Mouse (Mus musculus): Measurements from ENCODE around the gene Tep1. TPM values are rescaled to one million over a fixed set of nuclear protein-coding genes. Genes with fewer than 3 reads are reported as not detected.
"Not testable (repeated sequence)": the region's sequence is repeated elsewhere in the genome, so short reads cannot be mapped to it uniquely, and the experiment has no call there.

The Tep1 gene
- polyA plus RNA-seq (2015; fragmentation: Nextera tagmentation; extraction: Ambion mirVana), result 9.7 and 11.5 TPM in 2 replicates

GRCm38 (mm10) chr14:50869889-50870804 is at the start of gene Tep1:
Gene Tep1 (minus strand): TSS chr14:50870560.
- H3K9ac ChIP-seq (ENCODE audit: low read length), result peak within 1 kb of the TSS; percentile 79
- peak; percentile 91 for ATAC-seq (ENCODE audit: insufficient read depth, low FRiP score)
- peak within 1 kb of the TSS; percentile 87 for H3K27ac ChIP-seq (ENCODE audit: low read length)
- peak within 1 kb of the TSS; percentile 66 for H3K4me2 ChIP-seq (ENCODE audit: low read depth, low read length)
- H3K4me3 ChIP-seq (replicated peaks; ENCODE audit: low read length), result peak within 1 kb of the TSS; percentile 68
- WGBS, result 5% methylated on average over 32 of the region's 32 CpGs
- no peaks in the 10 kb centered on the region for H3K9me3 ChIP-seq (replicated peaks; ENCODE audit: control insufficient read depth, low read length)
- 0 out of 2 replicates have a peak, but pooled peaks cover 3% of the 10 kb centered on the region for H3K4me1 ChIP-seq (ENCODE audit: control insufficient read depth, insufficient read depth, low read length)
- no peaks in the 10 kb centered on the region for H3K27me3 ChIP-seq (ENCODE audit: control insufficient read depth, insufficient read depth, low read length)
- H3K36me3 ChIP-seq (ENCODE audit: control insufficient read depth, insufficient read depth, low read length), result no peaks in the 10 kb centered on the region; the same call in 1 of the 2 replicates

- Histone ChIP-seq H3K9me3 (replicated peaks; ENCODE audit: control insufficient read depth, low read length) (no peaks in the 10 kb centered on the region), H3K4me3 (replicated peaks; ENCODE audit: low read length) (no peak overlapping the region), H3K36me3 (ENCODE audit: control insufficient read depth, insufficient read depth, low read length) (peaks cover 17% of the 10 kb centered on the region; the same call in 1 of the 2 replicates), H3K4me1 (ENCODE audit: control insufficient read depth, insufficient read depth, low read length) (no peaks in the 10 kb centered on the region), H3K4me2 (ENCODE audit: low read depth, low read length) (no peak overlapping the region), H3K9ac (ENCODE audit: low read length) (no peak overlapping the region), H3K27me3 (ENCODE audit: control insufficient read depth, insufficient read depth, low read length) (no peaks in the 10 kb centered on the region), H3K27ac (ENCODE audit: low read length) (no peak overlapping the region)
- no peak for ATAC-seq (ENCODE audit: insufficient read depth, low FRiP score)
- 48% methylated on average over 3 of the region's 3 CpGs for WGBS
Observed at GRCm38 (mm10) chr14:50911356-50911755, 41.0 kb upstream of the Tep1 start.

- no peak overlapping the region for H3K4me3 ChIP-seq (replicated peaks; ENCODE audit: low read length)
- 73% methylated on average over 4 of the region's 4 CpGs for WGBS
- no peak overlapping the region for H3K9ac ChIP-seq (ENCODE audit: low read length)
- no peaks in the 10 kb centered on the region for H3K27me3 ChIP-seq (ENCODE audit: control insufficient read depth, insufficient read depth, low read length)
- ATAC-seq (ENCODE audit: insufficient read depth, low FRiP score), result no peak
- H3K9me3 ChIP-seq (replicated peaks; ENCODE audit: control insufficient read depth, low read length), result no peaks in the 10 kb centered on the region
- peaks cover 10% of the 10 kb centered on the region; the same call in 1 of the 2 replicates for H3K36me3 ChIP-seq (ENCODE audit: control insufficient read depth, insufficient read depth, low read length)
- H3K4me1 ChIP-seq (ENCODE audit: control insufficient read depth, insufficient read depth, low read length), result no peaks in the 10 kb centered on the region
- H3K27ac ChIP-seq (ENCODE audit: low read length), result no peak overlapping the region
- H3K4me2 ChIP-seq (ENCODE audit: low read depth, low read length), result no peak overlapping the region
Observed at GRCm38 (mm10) chr14:50908126-50908525, 37.8 kb upstream of the Tep1 start.

- not testable (repeated sequence) for H3K27me3 ChIP-seq (ENCODE audit: control insufficient read depth, insufficient read depth, low read length); ATAC-seq (ENCODE audit: insufficient read depth, low FRiP score); H3K4me2 ChIP-seq (ENCODE audit: low read depth, low read length); H3K9me3 ChIP-seq (replicated peaks; ENCODE audit: control insufficient read depth, low read length); H3K27ac ChIP-seq (ENCODE audit: low read length); H3K36me3 ChIP-seq (ENCODE audit: control insufficient read depth, insufficient read depth, low read length); H3K4me3 ChIP-seq (replicated peaks; ENCODE audit: low read length); H3K9ac ChIP-seq (ENCODE audit: low read length); H3K4me1 ChIP-seq (ENCODE audit: control insufficient read depth, insufficient read depth, low read length)
Observed at GRCm38 (mm10) chr14:50905327-50905726, 35.0 kb upstream of the Tep1 start.

GRCm38 (mm10) chr14:50904828-50905129 is 34.4 kb upstream of the Tep1 start:
- H3K4me3 ChIP-seq (replicated peaks; ENCODE audit: low read length), result no peak overlapping the region
- ATAC-seq (ENCODE audit: insufficient read depth, low FRiP score), result no peak
- no peaks in the 10 kb centered on the region for H3K27me3 ChIP-seq (ENCODE audit: control insufficient read depth, insufficient read depth, low read length)
- WGBS, result 89% methylated on average over 4 of the region's 4 CpGs
- no peaks in the 10 kb centered on the region for H3K9me3 ChIP-seq (replicated peaks; ENCODE audit: control insufficient read depth, low read length)
- no peak overlapping the region for H3K27ac ChIP-seq (ENCODE audit: low read length)
- no peak overlapping the region for H3K9ac ChIP-seq (ENCODE audit: low read length)
- no peak overlapping the region for H3K4me2 ChIP-seq (ENCODE audit: low read depth, low read length)
- H3K36me3 ChIP-seq (ENCODE audit: control insufficient read depth, insufficient read depth, low read length), result no peaks in the 10 kb centered on the region
- H3K4me1 ChIP-seq (ENCODE audit: control insufficient read depth, insufficient read depth, low read length), result no peaks in the 10 kb centered on the region

GRCm38 (mm10) chr14:50903973-50904827 is 33.8 kb upstream of the Tep1 start:
- Histone ChIP-seq H3K4me3 (replicated peaks; ENCODE audit: low read length) (peak overlapping the region; percentile 44), H3K27ac (ENCODE audit: low read length) (no peak overlapping the region), H3K27me3 (ENCODE audit: control insufficient read depth, insufficient read depth, low read length) (no peaks in the 10 kb centered on the region), H3K9ac (ENCODE audit: low read length) (peak overlapping the region; percentile 61), H3K4me1 (ENCODE audit: control insufficient read depth, insufficient read depth, low read length) (no peaks in the 10 kb centered on the region), H3K36me3 (ENCODE audit: control insufficient read depth, insufficient read depth, low read length) (no peaks in the 10 kb centered on the region), H3K9me3 (replicated peaks; ENCODE audit: control insufficient read depth, low read length) (no peaks in the 10 kb centered on the region), H3K4me2 (ENCODE audit: low read depth, low read length) (peak overlapping the region; percentile 68)
- peak; percentile 83; the same call in 1 of the 2 replicates for ATAC-seq (ENCODE audit: insufficient read depth, low FRiP score)
- WGBS, result 6% methylated on average over 26 of the region's 26 CpGs

GRCm38 (mm10) chr14:50897992-50898391 is 27.6 kb upstream of the Tep1 start:
- not testable (repeated sequence) for H3K36me3 ChIP-seq (ENCODE audit: control insufficient read depth, insufficient read depth, low read length); H3K9me3 ChIP-seq (replicated peaks; ENCODE audit: control insufficient read depth, low read length); ATAC-seq (ENCODE audit: insufficient read depth, low FRiP score); H3K27me3 ChIP-seq (ENCODE audit: control insufficient read depth, insufficient read depth, low read length); H3K4me1 ChIP-seq (ENCODE audit: control insufficient read depth, insufficient read depth, low read length); H3K9ac ChIP-seq (ENCODE audit: low read length); H3K4me3 ChIP-seq (replicated peaks; ENCODE audit: low read length); H3K27ac ChIP-seq (ENCODE audit: low read length); H3K4me2 ChIP-seq (ENCODE audit: low read depth, low read length)
- 87% methylated on average over 2 of the region's 2 CpGs for WGBS

GRCm38 (mm10) chr14:50897374-50897765 is 27.0 kb upstream of the Tep1 start, which contains the start of gene Klhl33:
Gene Klhl33 (minus strand): TSS chr14:50897507.
- peak within 1 kb of the TSS; percentile 67 for H3K9ac ChIP-seq (ENCODE audit: low read length)
- 47% methylated on average over 7 of the region's 7 CpGs for WGBS
- no peak for ATAC-seq (ENCODE audit: insufficient read depth, low FRiP score)
- H3K4me1 ChIP-seq (ENCODE audit: control insufficient read depth, insufficient read depth, low read length), result peaks cover 7% of the 10 kb centered on the region; the same call in 1 of the 2 replicates
- no peaks in the 10 kb centered on the region for H3K9me3 ChIP-seq (replicated peaks; ENCODE audit: control insufficient read depth, low read length)
- H3K4me2 ChIP-seq (ENCODE audit: low read depth, low read length), result peak within 1 kb of the TSS; percentile 80
- 0 out of 2 replicates have a peak, but pooled peaks cover 5% of the 10 kb centered on the region for H3K27me3 ChIP-seq (ENCODE audit: control insufficient read depth, insufficient read depth, low read length)
- H3K27ac ChIP-seq (ENCODE audit: low read length), result no peak within 1 kb of the TSS
- peak within 1 kb of the TSS; percentile 49 for H3K4me3 ChIP-seq (replicated peaks; ENCODE audit: low read length)
- no peaks in the 10 kb centered on the region for H3K36me3 ChIP-seq (ENCODE audit: control insufficient read depth, insufficient read depth, low read length)

Measured in stomach, embryonic 16.5 days (tissue).